Mouse (Mus musculus) liver, postnatal 0 days (tissue): ENCODE results near the gene Dock1. TPM values are rescaled to one million over a fixed set of nuclear protein-coding genes. Genes with fewer than 3 reads are reported as not detected.

Experiments used
- ATAC-seq: fragments of 200-750 bp; cut with Nextera tagmentation; 2 replicates; pipeline ENCODE4 v1.8.0; 2017; ENCODE audit warnings: mild to moderate bottlenecking, moderate library complexity
- DNase-seq: peaks from one replicate; pipeline ENCODE4 v3.0.0-alpha.2; 2016
- H3K27ac ChIP-seq: fragments of 300-500 bp; sonication (generic); 2 replicates; pipeline ENCODE4 v1.5.1; 2014; ENCODE audit warnings: antibody characterized with exemption, moderate library complexity, mild to moderate bottlenecking, low read depth
- H3K27me3 ChIP-seq: fragments of 300-500 bp; sonication (generic); 2 replicates; pipeline ENCODE4 v1.6.1; 2014; ENCODE audit warnings: low read length, control low read depth, mixed read lengths; ENCODE audit not compliant: insufficient read depth
- H3K36me3 ChIP-seq: fragments of 300-500 bp; sonication (generic); replicated peaks from 2 replicates; pipeline ENCODE4 v1.6.1; 2014; ENCODE audit warnings: mild to moderate bottlenecking, control low read depth, low read length, moderate library complexity, mixed read lengths; ENCODE audit not compliant: insufficient read depth
- H3K4me1 ChIP-seq: fragments of 300-500 bp; sonication (generic); 2 replicates; pipeline ENCODE4 v1.6.1; 2014; ENCODE audit warnings: antibody characterized with exemption, mild to moderate bottlenecking, control low read depth; ENCODE audit not compliant: insufficient read depth
- H3K4me2 ChIP-seq: fragments of 300-500 bp; sonication (generic); 2 replicates; pipeline ENCODE4 v1.6.1; 2014; ENCODE audit warnings: low read depth, mild to moderate bottlenecking, low read length, moderate library complexity, mixed read lengths
- H3K4me3 ChIP-seq: fragments of 300-500 bp; sonication (generic); 2 replicates; pipeline ENCODE4 v1.5.1; 2014; ENCODE audit warnings: low read depth, low read length
- H3K9ac ChIP-seq: fragments of 300-500 bp; sonication (generic); replicated peaks from 2 replicates; pipeline ENCODE4 v1.6.1; 2014; ENCODE audit warnings: mild to moderate bottlenecking, moderate library complexity
- H3K9me3 ChIP-seq: fragments of 300-500 bp; sonication (generic); 2 replicates; pipeline ENCODE4 v1.6.1; 2016; ENCODE audit warnings: mild to moderate bottlenecking, control low read depth, low read length, mixed read lengths
- CTCF ChIP-seq: sonication (generic); IDR thresholded peaks from 2 replicates; pipeline ENCODE4 v1.5.1; 2016; ENCODE audit warnings: antibody characterized with exemption, low read depth
- EP300 ChIP-seq: IDR thresholded peaks from 2 replicates; pipeline ENCODE4 v1.6.1; 2016; ENCODE audit warnings: antibody characterized with exemption, low read depth, mild to moderate bottlenecking
- WGBS: fragments of 180-500 bp; shearing (Covaris S2); extraction: QIAGEN DNeasy Blood & Tissue Kit; methylation state at CpG from one replicate; pipeline ENCODE4 v1.1.7; 2014; ENCODE audit not compliant: insufficient replicate concordance; 5-methylcytosine and 5-hydroxymethylcytosine counted together
- polyA plus RNA-seq: library from polyadenylated mRNA; unstranded; fragments of >200 nt; fragmentation: Nextera tagmentation; extraction: Ambion mirVana; gene quantifications from 2 replicates; pipeline ENCODE4 v1.2.1, GENCODE M21; 2015

The Dock1 gene
- polyA plus RNA-seq, 1 experiment from 2014 or later: 3.2 TPM

GRCm38 (mm10) chr7:135125296-135126065 is 455.0 kb downstream of the Dock1 start:
- TF ChIP-seq CTCF: no peak
- TF ChIP-seq EP300: no peak

GRCm38 (mm10) chr7:135132461-135132860 is 462.0 kb downstream of the Dock1 start:
- no peak for ATAC-seq
- Histone ChIP-seq H3K4me1 (no peaks in the 10 kb centered on the region), H3K27ac (no peak overlapping the region), H3K9me3 (no peaks in the 10 kb centered on the region), H3K4me2 (no peak overlapping the region), H3K4me3 (no peak overlapping the region), H3K36me3 (peaks cover 2% of the 10 kb centered on the region; the same call in 1 of the 2 replicates), H3K9ac (no peak overlapping the region), H3K27me3 (no peaks in the 10 kb centered on the region)
- WGBS: 76% methylated on average over 4 of the region's 4 CpGs
- DNase-seq: no peak
- TF ChIP-seq CTCF (no peak), EP300 (no peak)

More at GRCm38 (mm10) chr7:135125296-135126065, 455.0 kb downstream of the Dock1 start:
- DNase-seq: no peak
- peaks cover 4% of the 10 kb centered on the region for H3K36me3 ChIP-seq
- no peak overlapping the region for H3K27ac ChIP-seq
- ATAC-seq: no peak
- H3K27me3 ChIP-seq: no peaks in the 10 kb centered on the region
- no peak overlapping the region for H3K4me2 ChIP-seq
- H3K4me3 ChIP-seq: no peak overlapping the region
- H3K9ac ChIP-seq: no peak overlapping the region
- no peaks in the 10 kb centered on the region for H3K9me3 ChIP-seq
- WGBS: 81% methylated on average over 10 of the region's 10 CpGs
- no peaks in the 10 kb centered on the region for H3K4me1 ChIP-seq

GRCm38 (mm10) chr7:135134619-135135018 is 464.2 kb downstream of the Dock1 start:
- 80% methylated on average over 12 of the region's 12 CpGs for WGBS
- no peak overlapping the region for H3K4me2 ChIP-seq
- ATAC-seq (no peak), DNase-seq (no peak)
- no peak overlapping the region for H3K4me3 ChIP-seq
- peaks cover 2% of the 10 kb centered on the region; the same call in 1 of the 2 replicates for H3K36me3 ChIP-seq
- no peak overlapping the region for H3K9ac ChIP-seq
- TF ChIP-seq CTCF (no peak), EP300 (no peak)
- no peaks in the 10 kb centered on the region for H3K9me3 ChIP-seq
- H3K27ac ChIP-seq: no peak overlapping the region
- no peaks in the 10 kb centered on the region for H3K27me3 ChIP-seq
- no peaks in the 10 kb centered on the region for H3K4me1 ChIP-seq

- WGBS: 67% methylated on average over 5 of the region's 5 CpGs
- ATAC-seq: no peak
Measured at GRCm38 (mm10) chr7:135139153-135139612, 468.7 kb downstream of the Dock1 start.

GRCm38 (mm10) chr7:135144731-135145130 is 474.3 kb downstream of the Dock1 start:
- Histone ChIP-seq H3K9ac (no peak overlapping the region), H3K27me3 (no peaks in the 10 kb centered on the region), H3K36me3 (peaks cover 24% of the 10 kb centered on the region; the same call in 1 of the 2 replicates), H3K4me1 (no peaks in the 10 kb centered on the region), H3K9me3 (no peaks in the 10 kb centered on the region), H3K4me3 (no peak overlapping the region), H3K4me2 (no peak overlapping the region), H3K27ac (no peak overlapping the region)
- TF ChIP-seq CTCF (no peak), EP300 (no peak)
- 84% methylated on average over 4 of the region's 4 CpGs for WGBS
- DNase-seq (no peak), ATAC-seq (no peak)

More at GRCm38 (mm10) chr7:135139153-135139612, 468.7 kb downstream of the Dock1 start:
- H3K27me3 ChIP-seq: no peaks in the 10 kb centered on the region
- peaks cover 11% of the 10 kb centered on the region; the same call in 1 of the 2 replicates for H3K36me3 ChIP-seq
- no peak overlapping the region for H3K4me3 ChIP-seq
- TF ChIP-seq CTCF (no peak), EP300 (no peak)
- H3K9ac ChIP-seq: no peak overlapping the region
- no peaks in the 10 kb centered on the region for H3K4me1 ChIP-seq
- H3K4me2 ChIP-seq: no peak overlapping the region
- no peak for DNase-seq
- no peak overlapping the region for H3K27ac ChIP-seq
- no peaks in the 10 kb centered on the region for H3K9me3 ChIP-seq

GRCm38 (mm10) chr7:135150926-135151325 is 480.5 kb downstream of the Dock1 start:
- Histone ChIP-seq H3K36me3 (peaks cover 8% of the 10 kb centered on the region; the same call in 1 of the 2 replicates), H3K27ac (no peak overlapping the region), H3K4me1 (no peaks in the 10 kb centered on the region), H3K4me3 (no peak overlapping the region), H3K9me3 (no peaks in the 10 kb centered on the region), H3K9ac (no peak overlapping the region), H3K27me3 (no peaks in the 10 kb centered on the region), H3K4me2 (no peak overlapping the region)
- no peak for DNase-seq
- ATAC-seq: no peak
- no peak for TF ChIP-seq EP300
- WGBS: 85% methylated on average over 2 of the region's 2 CpGs
